Mouse (Mus musculus) cerebellum, adult 2 months (tissue): ENCODE measurements at regions not wholly inside any gene's neighbourhood (a gene's known extent, or its start where the extent isn't known, plus 50 kb on each side); places are given as distances from the start of the nearest gene placed in this dataset.

Experiments used
- DNase-seq, 2 experiments: peaks; one replicate each; pipeline ENCODE4 v3.0.0; 2021
- H3K27ac ChIP-seq: fragments of 200-500 bp; 2 replicates; pipeline ENCODE4 v1.5.1; 2012; ENCODE audit warnings: low read length, control low read depth, inconsistent platforms; ENCODE audit not compliant: insufficient read depth
- H3K27me3 ChIP-seq: fragments of 200-500 bp; 2 replicates; pipeline ENCODE4 v1.6.1; 2012; ENCODE audit warnings: inconsistent platforms, mild to moderate bottlenecking, low read length, moderate library complexity; ENCODE audit not compliant: control insufficient read depth, insufficient read depth
- H3K4me1 ChIP-seq: fragments of 200-500 bp; 2 replicates; pipeline ENCODE4 v1.6.1; 2011; ENCODE audit warnings: low read length; ENCODE audit not compliant: control insufficient read depth, insufficient read depth
- H3K4me3 ChIP-seq: fragments of 200-500 bp; replicated peaks from 2 replicates; pipeline ENCODE3; 2011; ENCODE audit warnings: mild to moderate bottlenecking, low read depth, low read length, control low read depth; ENCODE audit not compliant: insufficient read depth
- CTCF ChIP-seq: fragments of 200-500 bp; IDR thresholded peaks from 2 replicates; pipeline ENCODE4 v1.5.1; 2011; ENCODE audit warnings: low read depth, mild to moderate bottlenecking, control low read depth, low read length, moderate library complexity, borderline replicate concordance; ENCODE audit not compliant: insufficient read depth
- POLR2A ChIP-seq: fragments of 200-500 bp; IDR thresholded peaks from 2 replicates; pipeline ENCODE4 v1.6.1; 2011; ENCODE audit warnings: low read length, control low read depth, borderline replicate concordance; ENCODE audit not compliant: insufficient read depth
- WGBS: fragments of 180-500 bp; shearing (Covaris S2); methylation state at CpG from one replicate; pipeline ENCODE4 v1.1.7; 2018; 5-methylcytosine and 5-hydroxymethylcytosine counted together

DNA sequence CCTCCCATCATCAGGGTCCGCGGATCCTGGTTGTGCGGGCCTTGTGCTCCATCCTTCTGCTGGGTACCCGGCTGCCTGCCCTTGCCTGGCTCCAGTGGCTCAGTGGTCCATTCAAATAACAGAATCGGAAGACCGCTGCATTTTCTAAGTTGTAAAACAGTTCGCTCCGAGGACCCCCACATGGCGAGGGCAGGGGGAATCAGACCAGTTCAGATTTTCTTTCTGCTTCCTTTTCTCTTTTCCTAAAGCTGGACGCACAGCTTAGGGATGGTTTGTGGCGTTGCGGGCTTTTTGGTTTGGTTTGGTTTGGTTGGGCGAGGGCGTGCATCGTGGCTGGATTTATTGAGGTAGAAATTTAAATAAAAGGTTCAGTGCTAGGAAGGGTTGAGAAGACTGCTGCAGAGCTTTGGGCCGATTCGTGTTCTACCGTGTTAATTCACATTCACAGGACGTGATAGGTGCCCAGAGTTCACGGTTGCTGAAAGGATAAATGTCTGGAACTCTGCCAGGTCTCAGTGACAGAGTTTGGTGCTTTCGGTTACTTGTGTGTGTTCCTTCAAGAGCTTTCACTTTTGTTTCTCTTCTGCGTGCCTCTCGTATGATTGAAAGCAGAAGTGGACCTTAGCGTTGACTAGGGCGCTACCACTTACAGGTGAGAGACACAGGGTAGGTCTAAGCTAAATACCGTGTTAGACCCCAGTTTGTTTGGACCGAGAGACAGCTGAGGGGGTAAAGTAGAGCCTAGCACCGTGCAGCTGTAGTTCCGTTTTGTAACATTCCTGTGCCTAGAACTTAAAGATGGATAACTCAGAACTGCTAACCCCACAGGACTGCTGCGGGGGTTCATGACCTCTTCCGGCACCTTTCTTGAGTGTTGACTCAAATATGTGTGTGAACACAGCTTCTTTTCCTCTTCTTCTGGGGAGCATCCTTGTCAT, 61.9 kb upstream of the Ak4 start:
- Histone ChIP-seq H3K27ac (peak overlapping the region; percentile 73), H3K4me3 (peak overlapping the region; percentile 90), H3K27me3 (no peaks in the 10 kb centered on the region), H3K4me1 (no peaks in the 10 kb centered on the region; the same call in 1 of the 2 replicates)
- 8% methylated on average over 31 of the region's 31 CpGs for WGBS
- DNase-seq = peak in 1 of 2 experiments; percentile 53
- TF ChIP-seq POLR2A (no peak), CTCF (no peak)

DNA sequence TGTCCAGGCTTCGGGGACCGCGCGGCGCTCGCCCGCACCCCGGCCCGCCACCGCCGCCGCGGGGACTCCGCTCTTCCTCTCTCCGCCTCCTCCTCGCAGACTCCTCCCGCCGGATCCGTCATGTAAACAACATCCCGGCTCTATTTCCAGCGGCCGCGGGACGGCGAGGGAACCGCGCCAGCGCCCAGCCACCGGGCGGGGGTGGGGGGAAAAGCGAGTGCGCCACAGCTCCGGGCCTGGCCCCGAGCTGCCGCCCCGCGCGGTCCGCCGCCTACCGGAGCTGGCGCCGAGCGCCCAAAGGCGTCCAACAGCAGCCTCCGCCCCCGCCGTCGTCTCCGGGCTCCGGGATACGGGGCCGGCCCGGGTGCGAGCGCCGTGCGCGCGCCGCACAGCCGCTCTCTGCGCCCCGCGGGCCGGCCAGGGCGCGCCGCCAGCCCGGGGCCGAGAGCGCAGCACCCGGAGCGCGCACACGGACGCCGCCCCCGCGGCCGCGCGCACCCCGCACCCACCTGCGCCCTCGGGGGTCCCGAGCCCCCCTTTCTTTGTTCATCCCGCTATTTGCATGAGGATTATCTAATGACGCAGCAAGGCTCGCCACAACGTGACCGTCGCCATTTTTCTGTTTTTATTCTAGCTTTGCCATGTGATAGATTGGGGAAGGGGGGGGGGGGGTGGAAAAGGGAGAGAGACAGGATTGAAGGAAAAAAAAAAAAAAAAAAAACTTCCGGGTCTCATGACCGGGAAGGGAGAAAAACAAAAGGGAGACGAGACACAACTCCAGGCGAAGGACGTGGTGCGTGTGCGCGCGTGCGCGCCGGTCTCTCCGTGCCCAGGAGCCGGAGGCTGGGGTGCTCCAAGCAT, 62.8 kb upstream of the Ak4 start:
- H3K27ac ChIP-seq = peak overlapping the region; percentile 94
- peaks cover 3% of the 10 kb centered on the region; the same call in 1 of the 2 replicates for H3K4me1 ChIP-seq
- H3K27me3 ChIP-seq = no peaks in the 10 kb centered on the region
- WGBS = 2% methylated on average over 101 of the region's 107 CpGs
- TF ChIP-seq CTCF = no peak
- peak; percentile 94 for TF ChIP-seq POLR2A
- DNase-seq = peak; percentile 89 to 91
- peak overlapping the region; percentile 96 for H3K4me3 ChIP-seq

DNA sequence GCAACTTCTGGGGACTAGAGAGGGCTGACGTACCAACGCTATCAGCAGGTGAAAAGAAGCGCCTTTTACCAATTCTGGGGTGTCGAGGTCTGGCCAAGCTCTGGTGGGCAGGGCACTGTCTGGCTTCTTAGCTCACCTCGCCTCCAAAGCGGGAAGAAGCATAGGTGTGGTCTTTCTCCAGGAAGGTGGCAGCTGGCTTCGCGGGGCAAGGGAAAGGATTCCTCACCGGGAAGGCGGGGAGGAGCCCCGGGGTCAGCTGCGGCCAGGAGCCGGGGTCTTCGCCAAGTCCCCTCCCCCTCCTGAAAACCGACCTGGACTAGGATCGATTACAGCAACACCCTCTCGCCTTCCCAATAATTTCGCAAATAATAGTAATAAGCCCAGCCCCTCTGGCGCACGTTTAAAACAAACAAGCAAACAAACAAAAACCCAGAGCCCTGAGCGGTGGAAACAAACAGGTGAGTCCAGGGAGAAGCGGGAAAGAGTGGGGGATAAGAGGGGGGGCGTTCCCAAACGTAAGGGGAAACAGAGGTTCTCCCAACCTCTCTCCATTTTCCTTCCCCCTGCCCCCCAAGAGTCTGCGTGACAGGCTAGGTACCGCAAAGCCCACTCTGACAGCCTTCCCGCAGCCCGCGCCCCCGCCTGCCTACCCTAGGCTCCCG, 63.5 kb upstream of the Ak4 start:
- Histone ChIP-seq H3K27me3 (no peaks in the 10 kb centered on the region), H3K4me3 (peak overlapping the region; percentile 96), H3K4me1 (peaks cover 3% of the 10 kb centered on the region; the same call in 1 of the 2 replicates), H3K27ac (peak overlapping the region; percentile 94)
- TF ChIP-seq POLR2A (no peak), CTCF (no peak)
- 0% methylated on average over 31 of the region's 31 CpGs for WGBS
- DNase-seq = peak; percentile 59 to 70

DNA sequence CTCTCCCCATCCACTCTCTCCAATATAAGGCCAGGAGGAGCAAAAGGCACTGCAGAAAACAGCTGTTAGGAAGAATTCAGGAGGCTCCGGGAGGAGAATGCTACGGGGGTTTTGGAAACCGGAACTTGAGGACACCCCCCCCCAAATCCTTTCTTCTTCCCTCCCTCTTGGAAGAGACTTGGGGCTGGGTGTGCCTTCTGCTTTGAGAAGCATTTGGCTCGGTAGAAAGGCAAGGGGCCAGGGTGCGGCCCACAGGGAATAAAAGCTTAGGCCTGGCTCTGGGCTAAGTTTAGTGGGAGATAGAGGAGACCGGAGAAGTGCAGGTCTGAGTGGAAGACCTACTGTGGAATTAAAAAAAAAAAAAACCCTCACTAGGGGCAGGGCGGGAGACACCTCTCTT, 64.1 kb upstream of the Ak4 start:
- Histone ChIP-seq H3K4me1 (peaks cover 3% of the 10 kb centered on the region; the same call in 1 of the 2 replicates), H3K4me3 (peak overlapping the region; percentile 96), H3K27me3 (no peaks in the 10 kb centered on the region), H3K27ac (peak overlapping the region; percentile 31; the same call in 1 of the 2 replicates)
- peak; percentile 41 to 53 for DNase-seq
- no peak for TF ChIP-seq POLR2A
- TF ChIP-seq CTCF = no peak
- 2% methylated on average over 7 of the region's 7 CpGs for WGBS

DNA sequence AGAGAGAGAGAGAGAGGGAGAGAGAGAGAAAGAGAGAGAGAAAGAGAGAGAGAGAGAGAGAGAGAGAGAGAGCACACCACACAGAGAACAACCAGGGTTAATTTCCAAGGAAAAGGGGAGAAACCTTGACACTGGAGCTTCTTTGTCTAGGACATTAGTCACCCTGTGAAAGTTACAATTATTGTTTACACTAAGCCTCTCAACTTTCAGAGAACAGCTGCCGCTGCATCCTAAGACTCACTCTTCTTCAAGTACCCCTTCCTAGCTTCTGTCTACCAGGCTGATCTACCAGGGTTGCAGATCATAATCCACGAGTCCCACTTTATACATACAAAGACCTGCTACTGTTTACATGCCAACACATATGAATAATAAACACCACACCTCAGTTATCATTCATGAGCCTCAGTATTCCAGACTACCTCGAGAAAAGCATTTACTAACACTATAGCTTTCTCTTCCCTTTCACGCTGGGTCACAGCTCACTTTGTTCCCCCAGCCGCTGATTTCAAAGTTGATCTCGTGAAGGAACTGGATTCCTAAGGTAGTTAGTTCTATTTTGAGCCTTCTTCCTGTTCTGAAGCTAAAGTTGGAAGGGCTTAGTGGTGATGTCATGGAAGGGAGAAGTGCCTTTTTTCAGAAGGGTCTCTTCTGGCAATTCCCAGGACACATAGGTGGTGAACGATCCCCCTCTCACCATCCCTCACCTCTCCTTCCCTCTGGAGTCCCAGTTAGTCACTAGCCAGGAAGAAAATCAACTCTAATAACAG, 64.8 kb upstream of the Ak4 start:
- H3K27ac ChIP-seq = no peak overlapping the region; the same call in 1 of the 2 replicates
- TF ChIP-seq POLR2A = no peak
- no peak for TF ChIP-seq CTCF
- no peaks in the 10 kb centered on the region for H3K27me3 ChIP-seq
- 4% methylated on average over 7 of the region's 7 CpGs for WGBS
- H3K4me1 ChIP-seq = peaks cover 3% of the 10 kb centered on the region; the same call in 1 of the 2 replicates
- H3K4me3 ChIP-seq = peak overlapping the region; percentile 96
- no peak for DNase-seq

DNA sequence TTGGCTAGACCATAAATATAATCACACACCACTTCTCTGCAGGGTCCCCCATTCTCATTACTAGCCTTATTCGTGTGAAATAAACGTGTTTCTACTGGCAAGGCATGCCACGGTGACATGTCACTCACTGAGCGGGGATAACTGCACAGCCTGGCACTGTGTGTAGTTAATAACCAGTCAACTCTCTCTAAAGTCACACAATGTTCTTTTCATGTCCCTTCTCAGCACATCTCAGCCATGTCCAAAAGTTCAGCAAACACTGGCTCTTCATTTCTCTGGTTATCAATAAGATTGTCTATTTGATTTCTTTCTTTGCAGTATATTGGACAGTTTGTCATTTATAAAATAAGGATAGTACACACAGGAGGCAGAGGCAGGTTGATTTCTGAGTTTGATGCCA, 66.9 kb upstream of the Ak4 start:
- Histone ChIP-seq H3K27me3 (no peaks in the 10 kb centered on the region), H3K4me1 (peaks cover 3% of the 10 kb centered on the region; the same call in 1 of the 2 replicates), H3K4me3 (no peak overlapping the region), H3K27ac (no peak overlapping the region)
- TF ChIP-seq CTCF (no peak), POLR2A (no peak)
- 30% methylated on average over 4 of the region's 4 CpGs for WGBS
- no peak for DNase-seq
